Mouse (Mus musculus) cerebellum, adult 8-10 months (tissue): ENCODE measurements around the gene Pex11g.

Experiments
- DNase-seq: peaks from one replicate; pipeline ENCODE4 v3.0.0; 2022

Gene Pex11g

DNA sequence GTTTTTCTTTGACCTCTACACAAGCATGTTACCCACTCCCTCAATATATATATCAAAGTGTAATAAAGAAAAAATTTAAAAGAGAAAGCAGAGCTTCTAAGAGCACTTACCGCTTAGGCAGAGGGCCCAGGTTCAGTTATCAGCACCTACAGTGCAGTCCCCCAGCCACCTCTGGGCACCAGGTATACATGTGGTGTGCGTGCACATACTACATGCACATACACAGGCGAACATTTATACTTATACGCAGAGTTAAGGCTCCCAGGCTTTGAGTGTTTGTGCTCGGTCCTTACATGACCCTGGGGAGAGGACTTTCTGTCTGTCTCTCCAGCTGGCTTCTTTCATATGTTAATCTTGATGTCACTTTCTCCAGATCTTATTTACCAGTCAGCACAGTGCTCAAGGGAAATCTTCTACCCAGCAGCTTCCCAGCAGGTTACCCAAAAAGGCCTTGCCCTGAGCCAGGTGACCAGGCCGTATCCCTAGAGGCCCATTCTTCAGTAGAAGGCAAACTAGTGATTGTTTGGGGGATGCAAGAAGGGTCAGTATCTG is 52.8 kb downstream of the Pex11g start:
- DNase-seq = no peak

- DNase-seq = no peak
These were observed 54.7 kb downstream of the Pex11g start for GRCm38 (mm10) chr8:3412816-3413215.

DNA sequence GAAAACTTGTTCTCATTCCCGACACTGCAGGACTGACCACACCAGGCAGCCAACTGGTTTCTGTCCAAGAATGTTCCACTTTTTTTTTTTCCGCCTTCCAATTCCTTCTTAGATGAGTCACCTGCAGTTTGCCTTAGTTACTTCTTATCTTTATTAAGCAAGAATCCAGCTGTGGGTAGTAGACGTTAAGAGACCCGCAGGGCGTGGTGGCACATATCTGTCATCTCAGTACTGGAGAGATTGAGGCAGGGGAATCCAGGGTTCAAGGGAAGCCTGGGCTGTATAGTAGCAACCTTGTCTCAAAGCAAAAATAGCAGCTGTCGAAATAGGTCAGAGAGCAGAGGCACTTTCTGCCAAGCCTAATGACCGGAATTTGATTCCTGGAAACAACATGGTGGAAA is 55.6 kb downstream of the Pex11g start:
- no peak for DNase-seq

DNA sequence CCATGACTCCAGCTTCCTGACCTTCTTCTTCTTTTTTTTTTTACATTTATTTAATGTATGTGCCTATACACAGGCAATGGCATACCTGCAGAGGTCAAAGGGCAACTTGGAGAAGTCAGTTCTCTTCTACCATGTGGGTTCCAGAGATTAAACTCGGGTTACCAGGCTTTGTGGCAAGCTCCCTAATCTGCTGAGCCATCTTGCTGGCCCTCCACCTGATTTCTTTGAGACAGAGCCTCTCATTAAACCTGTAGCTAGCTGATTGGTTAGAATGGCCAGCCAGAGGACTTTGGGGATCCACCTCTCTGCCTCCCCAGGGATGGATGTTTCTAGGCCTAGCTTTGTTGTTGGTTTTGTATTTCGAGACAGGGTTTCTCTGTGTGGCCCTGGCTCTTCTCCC is 56.4 kb downstream of the Pex11g start:
- no peak for DNase-seq

DNA sequence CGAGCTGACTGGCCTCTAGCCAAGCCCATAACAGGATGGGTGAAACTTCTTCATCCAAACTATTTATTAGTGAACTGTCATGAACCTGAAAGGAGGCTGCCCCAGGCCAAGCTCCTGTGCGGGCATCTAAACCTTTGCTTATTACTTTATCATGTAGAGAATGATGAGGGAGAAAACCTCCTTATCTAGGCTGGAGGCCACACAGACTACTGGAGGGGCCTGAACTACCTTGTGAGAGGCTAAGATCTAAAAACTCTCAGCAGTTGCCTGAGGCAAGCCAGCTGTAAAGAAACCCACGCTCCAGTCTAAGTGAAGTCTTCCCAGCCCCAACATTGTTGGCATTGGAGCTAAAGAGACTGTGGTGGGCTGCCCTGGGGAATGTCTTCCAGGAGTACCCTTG is 60.1 kb downstream of the Pex11g start:
- no peak for DNase-seq
